Mouse (Mus musculus) neural tube, embryonic 14.5 days (tissue): ENCODE measurements around the gene Ankrd54. TPM values are rescaled to one million over a fixed set of nuclear protein-coding genes. Genes with fewer than 3 reads are reported as not detected.

ENCODE experiments used
- ATAC-seq: fragments of 200-750 bp; cut with Nextera tagmentation; 2 replicates; pipeline ENCODE4 v1.8.0; 2017; ENCODE audit warnings: low read depth, mild to moderate bottlenecking, moderate TSS enrichment, moderate library complexity
- H3K27ac ChIP-seq: fragments of 300-500 bp; sonication (generic); 2 replicates; pipeline ENCODE4 v1.5.1; 2014; ENCODE audit warnings: low read depth, mild to moderate bottlenecking, control low read depth, low read length, moderate library complexity, mixed read lengths
- H3K27me3 ChIP-seq: fragments of 300-500 bp; sonication (generic); 2 replicates; pipeline ENCODE4 v1.6.1; 2014; ENCODE audit warnings: low read length; ENCODE audit not compliant: control insufficient read depth, insufficient read depth
- H3K36me3 ChIP-seq: fragments of 300-500 bp; sonication (generic); 2 replicates; pipeline ENCODE4 v1.6.1; 2014; ENCODE audit warnings: low read length, mixed read lengths; ENCODE audit not compliant: control insufficient read depth, insufficient read depth
- H3K4me1 ChIP-seq: fragments of 300-500 bp; sonication (generic); 2 replicates; pipeline ENCODE4 v1.6.1; 2014; ENCODE audit warnings: low read length; ENCODE audit not compliant: control insufficient read depth, insufficient read depth
- H3K4me2 ChIP-seq: fragments of 300-500 bp; sonication (generic); 2 replicates; pipeline ENCODE4 v1.6.1; 2014; ENCODE audit warnings: mild to moderate bottlenecking, low read depth, low read length, control low read depth
- H3K4me3 ChIP-seq: fragments of 300-500 bp; sonication (generic); 2 replicates; pipeline ENCODE4 v1.5.1; 2014; ENCODE audit warnings: low read depth, low read length, control low read depth, mixed read lengths
- H3K9ac ChIP-seq: fragments of 300-500 bp; sonication (generic); replicated peaks from 2 replicates; pipeline ENCODE4 v1.6.1; 2014; ENCODE audit warnings: low read depth, mild to moderate bottlenecking, control low read depth, low read length, mixed read lengths
- H3K9me3 ChIP-seq: fragments of 300-500 bp; sonication (generic); 2 replicates; pipeline ENCODE4 v1.6.1; 2016; ENCODE audit warnings: low read length; ENCODE audit not compliant: control insufficient read depth
- WGBS: fragments of 180-500 bp; shearing (Covaris S2); extraction: QIAGEN DNeasy Blood & Tissue Kit; methylation state at CpG from one replicate; pipeline ENCODE4 v1.1.7; 2014; 5-methylcytosine and 5-hydroxymethylcytosine counted together
- polyA plus RNA-seq: library from polyadenylated mRNA; unstranded; fragments of >200 nt; fragmentation: Nextera tagmentation; extraction: Ambion mirVana; gene quantifications from 2 replicates; pipeline ENCODE4 v1.2.1, GENCODE M21; 2014

The Ankrd54 gene
- polyA plus RNA-seq, 1 experiment from 2014 or later: 46.2 TPM

GRCm38 (mm10) chr15:79028823-79029484, 33.7 kb downstream of the Ankrd54 start:
- H3K4me1 ChIP-seq: peaks cover 28% of the 10 kb centered on the region

GRCm38 (mm10) chr15:79028237-79028738, 34.4 kb downstream of the Ankrd54 start, which contains the start of gene H1f0:
Gene H1f0 (plus strand): TSS chr15:79028450.
- WGBS: under 1% methylated on average over 53 of the region's 58 CpGs
- H3K4me2 ChIP-seq: peak within 1 kb of the TSS; percentile 99
- ATAC-seq: peak; percentile 88
- H3K36me3 ChIP-seq: no peaks in the 10 kb centered on the region
- peak within 1 kb of the TSS; percentile 99 for H3K9ac ChIP-seq
- H3K27me3 ChIP-seq: no peaks in the 10 kb centered on the region
- peak within 1 kb of the TSS; percentile 97 for H3K27ac ChIP-seq
- peaks cover 28% of the 10 kb centered on the region for H3K4me1 ChIP-seq
- H3K9me3 ChIP-seq: no peaks in the 10 kb centered on the region
- peak within 1 kb of the TSS; percentile 75 for H3K4me3 ChIP-seq

More at GRCm38 (mm10) chr15:79028823-79029484, 33.7 kb downstream of the Ankrd54 start:
- Histone ChIP-seq H3K36me3 (no peaks in the 10 kb centered on the region), H3K27me3 (no peaks in the 10 kb centered on the region), H3K4me3 (peak overlapping the region; percentile 75), H3K4me2 (peak overlapping the region; percentile 99), H3K27ac (peak overlapping the region; percentile 97), H3K9me3 (no peaks in the 10 kb centered on the region), H3K9ac (peak overlapping the region; percentile 99)
- WGBS: 19% methylated on average over 16 of the region's 16 CpGs
- ATAC-seq: no peak

- peak overlapping the region; percentile 75 for H3K4me3 ChIP-seq
- no peak for ATAC-seq
- peak overlapping the region; percentile 99 for H3K9ac ChIP-seq
- H3K36me3 ChIP-seq: no peaks in the 10 kb centered on the region
- H3K27ac ChIP-seq: peak overlapping the region; percentile 97
- H3K9me3 ChIP-seq: no peaks in the 10 kb centered on the region
- no peaks in the 10 kb centered on the region for H3K27me3 ChIP-seq
- peak overlapping the region; percentile 99 for H3K4me2 ChIP-seq
- peaks cover 28% of the 10 kb centered on the region for H3K4me1 ChIP-seq
- WGBS: 7% methylated on average over 40 of the region's 46 CpGs
Measured at GRCm38 (mm10) chr15:79027291-79028205, 35.1 kb downstream of the Ankrd54 start.

GRCm38 (mm10) chr15:79026511-79027290, 36.0 kb downstream of the Ankrd54 start:
- 36% methylated on average over 14 of the region's 14 CpGs for WGBS
- peak overlapping the region; percentile 99 for H3K4me2 ChIP-seq
- ATAC-seq: no peak
- H3K9ac ChIP-seq: peak overlapping the region; percentile 99
- peaks cover 28% of the 10 kb centered on the region for H3K4me1 ChIP-seq
- no peak overlapping the region; the same call in 1 of the 2 replicates for H3K4me3 ChIP-seq
- H3K27me3 ChIP-seq: no peaks in the 10 kb centered on the region
- 0 out of 2 replicates have a peak overlapping the region, but pooled peaks have one; percentile 97 for H3K27ac ChIP-seq
- H3K9me3 ChIP-seq: no peaks in the 10 kb centered on the region
- no peaks in the 10 kb centered on the region for H3K36me3 ChIP-seq

- ATAC-seq: no peak
- 11% methylated on average over 16 of the region's 18 CpGs for WGBS
- H3K4me1 ChIP-seq: peaks cover 23% of the 10 kb centered on the region
Measured at GRCm38 (mm10) chr15:79025687-79026308, 36.9 kb downstream of the Ankrd54 start.

GRCm38 (mm10) chr15:79023366-79023765, 39.3 kb downstream of the Ankrd54 start:
- H3K4me1 ChIP-seq: peaks cover 11% of the 10 kb centered on the region

More at GRCm38 (mm10) chr15:79025687-79026308, 36.9 kb downstream of the Ankrd54 start:
- Histone ChIP-seq H3K36me3 (no peaks in the 10 kb centered on the region), H3K9ac (no peak overlapping the region), H3K27me3 (no peaks in the 10 kb centered on the region), H3K9me3 (no peaks in the 10 kb centered on the region), H3K4me3 (no peak overlapping the region), H3K4me2 (peak overlapping the region; percentile 41), H3K27ac (no peak overlapping the region)

GRCm38 (mm10) chr15:79022671-79023230, 39.9 kb downstream of the Ankrd54 start:
- no peak overlapping the region for H3K27ac ChIP-seq
- peaks cover 11% of the 10 kb centered on the region for H3K4me1 ChIP-seq
- no peaks in the 10 kb centered on the region for H3K9me3 ChIP-seq
- no peak for ATAC-seq
- WGBS: 61% methylated on average over 10 of the region's 10 CpGs
- H3K27me3 ChIP-seq: no peaks in the 10 kb centered on the region
- H3K4me3 ChIP-seq: no peak overlapping the region
- H3K9ac ChIP-seq: no peak overlapping the region
- no peaks in the 10 kb centered on the region for H3K36me3 ChIP-seq
- no peak overlapping the region for H3K4me2 ChIP-seq

More at GRCm38 (mm10) chr15:79023366-79023765, 39.3 kb downstream of the Ankrd54 start:
- WGBS: 78% methylated on average over 1 of the region's 1 CpGs
- Histone ChIP-seq H3K9ac (no peak overlapping the region), H3K27me3 (no peaks in the 10 kb centered on the region), H3K36me3 (no peaks in the 10 kb centered on the region), H3K4me3 (no peak overlapping the region), H3K27ac (no peak overlapping the region), H3K9me3 (no peaks in the 10 kb centered on the region), H3K4me2 (no peak overlapping the region)
- no peak for ATAC-seq

GRCm38 (mm10) chr15:79018886-79019285, 43.8 kb downstream of the Ankrd54 start:
- H3K27me3 ChIP-seq: no peaks in the 10 kb centered on the region
- no peak for ATAC-seq
- H3K4me1 ChIP-seq: no peaks in the 10 kb centered on the region

More at GRCm38 (mm10) chr15:79018886-79019285, 43.8 kb downstream of the Ankrd54 start:
- Histone ChIP-seq H3K9ac (no peak overlapping the region), H3K4me2 (no peak overlapping the region), H3K9me3 (no peaks in the 10 kb centered on the region), H3K4me3 (no peak overlapping the region), H3K36me3 (no peaks in the 10 kb centered on the region), H3K27ac (no peak overlapping the region)
- WGBS: 68% methylated on average over 3 of the region's 3 CpGs
